Mouse (Mus musculus): ENCODE data around the gene Rims1. TPM values are rescaled to one million over a fixed set of nuclear protein-coding genes. Genes with fewer than 3 reads are reported as not detected.

Rims1 gene
- total RNA-seq (2014; rRNA removed) (65.5 and 76.5 TPM in 2 replicates), polyA plus RNA-seq (2015; fragmentation: Nextera tagmentation; extraction: Ambion mirVana) (19.9 and 26.2 TPM in 2 replicates)

DNA sequence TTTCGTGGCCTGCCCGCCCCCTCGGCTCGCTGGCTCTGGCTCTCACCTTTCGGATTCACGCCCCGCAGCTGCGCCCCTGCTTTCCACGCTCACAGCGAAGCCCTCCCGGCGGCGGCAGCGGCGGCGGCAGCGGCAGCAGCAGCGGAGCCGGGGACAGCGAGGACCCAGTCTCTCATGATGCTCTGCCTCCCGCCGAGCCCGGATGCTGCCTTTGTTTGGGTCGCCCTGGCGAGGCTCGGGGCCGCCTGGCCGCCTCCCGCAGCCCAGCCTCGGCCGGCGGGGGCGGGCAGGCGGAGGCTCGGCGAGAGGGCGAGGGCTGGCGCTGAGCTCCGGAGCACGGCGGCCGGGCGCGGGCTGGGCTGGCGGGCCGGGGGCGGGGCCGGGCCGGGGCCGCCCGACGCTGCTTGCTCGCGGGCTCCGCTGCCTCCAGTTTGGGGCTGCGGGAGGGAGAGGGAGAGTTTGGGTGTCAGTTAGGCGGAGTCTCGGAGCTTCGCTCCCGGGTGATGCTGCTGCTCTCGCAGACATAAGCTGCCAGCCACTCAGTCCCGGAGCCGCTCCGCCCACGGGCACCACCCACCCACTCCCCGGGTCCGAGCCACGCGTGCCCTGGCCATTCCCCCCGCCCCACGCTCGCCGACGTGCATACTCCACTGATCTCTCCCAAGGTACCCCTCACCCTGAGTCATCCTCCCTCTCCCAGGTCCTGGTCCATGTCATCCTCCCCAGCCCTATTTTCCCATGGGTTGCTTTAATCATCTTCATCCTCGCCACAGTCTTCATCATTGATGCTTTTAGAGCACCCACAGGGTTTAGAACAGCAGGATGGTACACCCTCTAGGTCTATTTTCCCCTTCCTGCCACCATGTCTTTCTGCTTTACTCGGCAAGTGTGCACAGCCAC, at the start of gene Rims1:
Gene Rims1 (minus strand): TSS at position 269 of the 900 bp plus-strand sequence.
- H3K27me3 ChIP-seq (ENCODE audit: insufficient read depth, low read length), result no peaks in the 10 kb centered on the region
- H3K36me3 ChIP-seq (ENCODE audit: insufficient read depth, low read length), result no peaks in the 10 kb centered on the region
- no peaks in the 10 kb centered on the region for H3K9me3 ChIP-seq (ENCODE audit: low read length)
- peak within 1 kb of the TSS; percentile 92 for H3K9ac ChIP-seq (replicated peaks; ENCODE audit: low read length, poor library complexity, severe bottlenecking)
- TF ChIP-seq CTCF (IDR thresholded peaks at IDR 0.05), result no peak
- peak within 1 kb of the TSS; percentile 80 for H3K27ac ChIP-seq (ENCODE audit: low read depth, low read length)
- H3K4me3 ChIP-seq (ENCODE audit: low read depth, low read length), result peak within 1 kb of the TSS; percentile 53
- H3K4me2 ChIP-seq (ENCODE audit: low read depth, low read length, poor library complexity, severe bottlenecking), result peak within 1 kb of the TSS; percentile 82
- DNase-seq (ENCODE audit: low spot score) (peak; percentile 84), ATAC-seq (ENCODE audit: low FRiP score) (peak; percentile 93)
- H3K4me1 ChIP-seq (ENCODE audit: insufficient read depth, low read length), result peaks cover 8% of the 10 kb centered on the region; the same call in 1 of the 2 replicates
- 1% methylated on average over 54 of the region's 76 CpGs for WGBS

DNA sequence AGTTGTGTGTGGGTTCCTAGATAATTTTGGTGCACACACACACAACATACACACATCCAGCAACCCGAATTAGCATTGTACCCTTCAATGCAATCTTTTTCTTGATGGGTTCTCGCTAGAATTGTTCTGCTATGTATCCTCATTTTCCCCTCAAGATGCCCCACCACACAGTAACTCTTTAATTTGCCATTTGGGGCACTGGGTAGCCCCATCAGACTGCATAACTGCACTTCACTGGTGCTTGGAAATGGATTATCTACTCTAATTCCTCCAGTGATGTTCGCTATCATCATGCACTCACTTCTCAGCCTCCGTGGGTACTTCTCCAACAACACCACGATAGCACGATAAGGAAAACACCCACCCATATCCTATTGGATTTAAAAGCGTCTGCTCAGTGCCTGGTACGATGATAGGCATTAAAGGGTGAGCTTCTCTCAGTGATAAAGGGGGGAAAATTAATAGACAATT, 867 bp upstream of the Rims1 start:
- Histone ChIP-seq H3K27me3 (ENCODE audit: insufficient read depth, low read length) (no peaks in the 10 kb centered on the region), H3K27ac (ENCODE audit: low read depth, low read length) (peak overlapping the region; percentile 80), H3K9me3 (ENCODE audit: low read length) (no peaks in the 10 kb centered on the region), H3K36me3 (ENCODE audit: insufficient read depth, low read length) (no peaks in the 10 kb centered on the region), H3K4me1 (ENCODE audit: insufficient read depth, low read length) (peaks cover 8% of the 10 kb centered on the region; the same call in 1 of the 2 replicates), H3K4me2 (ENCODE audit: low read depth, low read length, poor library complexity, severe bottlenecking) (peak overlapping the region; percentile 82), H3K4me3 (ENCODE audit: low read depth, low read length) (peak overlapping the region; percentile 53), H3K9ac (replicated peaks; ENCODE audit: low read length, poor library complexity, severe bottlenecking) (peak overlapping the region; percentile 92)
- peak; percentile 28 for DNase-seq (ENCODE audit: low spot score)
- ATAC-seq (ENCODE audit: low FRiP score), result no peak
- 12% methylated on average over 8 of the region's 8 CpGs for WGBS
- no peak for TF ChIP-seq CTCF (IDR thresholded peaks at IDR 0.05)

GRCm38 (mm10) chr1:22805025-22805725, 619 bp downstream of the Rims1 start:
- Histone ChIP-seq H3K4me1 (ENCODE audit: insufficient read depth, low read length) (peaks cover 8% of the 10 kb centered on the region; the same call in 1 of the 2 replicates), H3K9ac (replicated peaks; ENCODE audit: low read length, poor library complexity, severe bottlenecking) (peak overlapping the region; percentile 92), H3K4me2 (ENCODE audit: low read depth, low read length, poor library complexity, severe bottlenecking) (peak overlapping the region; percentile 82), H3K9me3 (ENCODE audit: low read length) (no peaks in the 10 kb centered on the region), H3K27me3 (ENCODE audit: insufficient read depth, low read length) (no peaks in the 10 kb centered on the region), H3K27ac (ENCODE audit: low read depth, low read length) (peak overlapping the region; percentile 80), H3K4me3 (ENCODE audit: low read depth, low read length) (peak overlapping the region; percentile 53), H3K36me3 (ENCODE audit: insufficient read depth, low read length) (no peaks in the 10 kb centered on the region)
- ATAC-seq (ENCODE audit: low FRiP score) (peak; percentile 59), DNase-seq (ENCODE audit: low spot score) (no peak)
- 4% methylated on average over 15 of the region's 15 CpGs for WGBS
- TF ChIP-seq CTCF (IDR thresholded peaks at IDR 0.05), result no peak

- Histone ChIP-seq H3K36me3 (ENCODE audit: insufficient read depth, low read length) (no peaks in the 10 kb centered on the region), H3K4me2 (ENCODE audit: low read depth, low read length, poor library complexity, severe bottlenecking) (peak overlapping the region; percentile 82), H3K4me3 (ENCODE audit: low read depth, low read length) (peak overlapping the region; percentile 53), H3K27ac (ENCODE audit: low read depth, low read length) (no peak overlapping the region), H3K9ac (replicated peaks; ENCODE audit: low read length, poor library complexity, severe bottlenecking) (peak overlapping the region; percentile 92; the same call in 1 of the 2 replicates), H3K4me1 (ENCODE audit: insufficient read depth, low read length) (peaks cover 8% of the 10 kb centered on the region; the same call in 1 of the 2 replicates), H3K27me3 (ENCODE audit: insufficient read depth, low read length) (no peaks in the 10 kb centered on the region), H3K9me3 (ENCODE audit: low read length) (no peaks in the 10 kb centered on the region)
- ATAC-seq (ENCODE audit: low FRiP score) (no peak), DNase-seq (ENCODE audit: low spot score) (no peak)
- 76% methylated on average over 4 of the region's 4 CpGs for WGBS
- TF ChIP-seq CTCF (IDR thresholded peaks at IDR 0.05), result no peak
Measured at GRCm38 (mm10) chr1:22804148-22804885, 1.5 kb downstream of the Rims1 start.

- no peak overlapping the region for H3K27ac ChIP-seq (ENCODE audit: low read depth, low read length)
- no peaks in the 10 kb centered on the region for H3K36me3 ChIP-seq (ENCODE audit: insufficient read depth, low read length)
- no peak for ATAC-seq (ENCODE audit: low FRiP score)
- no peaks in the 10 kb centered on the region for H3K9me3 ChIP-seq (ENCODE audit: low read length)
- TF ChIP-seq CTCF (IDR thresholded peaks at IDR 0.05), result no peak
- peak overlapping the region; percentile 53 for H3K4me3 ChIP-seq (ENCODE audit: low read depth, low read length)
- peaks cover 8% of the 10 kb centered on the region; the same call in 1 of the 2 replicates for H3K4me1 ChIP-seq (ENCODE audit: insufficient read depth, low read length)
- no peaks in the 10 kb centered on the region for H3K27me3 ChIP-seq (ENCODE audit: insufficient read depth, low read length)
- DNase-seq (ENCODE audit: low spot score), result no peak
- 79% methylated on average over 2 of the region's 2 CpGs for WGBS
- peak overlapping the region; percentile 82 for H3K4me2 ChIP-seq (ENCODE audit: low read depth, low read length, poor library complexity, severe bottlenecking)
- H3K9ac ChIP-seq (replicated peaks; ENCODE audit: low read length, poor library complexity, severe bottlenecking), result no peak overlapping the region; the same call in 1 of the 2 replicates
Measured at GRCm38 (mm10) chr1:22803471-22803870, 2.3 kb downstream of the Rims1 start.
